Mouse (Mus musculus): Measurements from ENCODE around the gene Ank3. TPM values are rescaled to one million over a fixed set of nuclear protein-coding genes. Genes with fewer than 3 reads are reported as not detected.

Gene Ank3
- polyA plus RNA-seq, 1 experiment from 2014 or later = 150 TPM

DNA sequence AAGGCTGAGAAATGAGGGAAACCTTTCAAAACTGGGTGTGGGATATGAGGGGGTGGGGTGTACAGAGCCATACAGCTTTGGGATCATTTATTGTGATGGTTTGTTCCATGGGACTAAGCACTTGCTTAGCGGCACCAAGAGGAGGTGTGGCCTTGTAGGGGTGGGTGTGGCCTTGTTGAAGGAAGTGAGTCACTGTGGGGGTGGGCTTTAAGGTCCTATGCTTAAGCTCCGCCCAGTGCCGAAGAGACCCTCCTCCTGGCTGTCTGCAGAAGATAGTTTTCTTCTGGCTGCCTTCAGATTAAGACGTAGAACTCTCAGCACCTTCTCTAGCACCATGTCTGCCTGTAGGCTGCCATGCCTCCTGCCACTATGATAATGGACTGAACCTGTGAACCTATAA lies 9.1 kb upstream of the Ank3 start:
- 87% methylated on average over 4 of the region's 4 CpGs for WGBS
- no peak for DNase-seq
- no peak for ATAC-seq (ENCODE audit: low FRiP score, low TSS enrichment)

GRCm38 (mm10) chr10:69398197-69398762 lies 293 bp upstream of the Ank3 start:
- ATAC-seq (ENCODE audit: low FRiP score, low TSS enrichment) = peak; percentile 24; the same call in 1 of the 2 replicates
- H3K27ac ChIP-seq (replicated peaks; ENCODE audit: low read depth, low read length) = no peak overlapping the region
- under 1% methylated on average over 26 of the region's 26 CpGs for WGBS
- peak overlapping the region; percentile 55 for H3K9ac ChIP-seq (replicated peaks; ENCODE audit: low read length)
- peaks cover 28% of the 10 kb centered on the region for H3K27me3 ChIP-seq (ENCODE audit: control insufficient read depth, insufficient read depth, low read length)
- no peaks in the 10 kb centered on the region for H3K36me3 ChIP-seq (ENCODE audit: control insufficient read depth, insufficient read depth, low read length)
- H3K4me3 ChIP-seq (replicated peaks; ENCODE audit: low read depth, low read length) = peak overlapping the region; percentile 62
- peaks cover 15% of the 10 kb centered on the region for H3K4me1 ChIP-seq (ENCODE audit: control insufficient read depth, insufficient read depth, low read length)
- peak overlapping the region; percentile 100 for H3K4me2 ChIP-seq (ENCODE audit: low read length)
- no peaks in the 10 kb centered on the region for H3K9me3 ChIP-seq (ENCODE audit: control insufficient read depth, low read length)
- peak; percentile 50 for DNase-seq

More for the DNA sequence above, 9.1 kb upstream of the Ank3 start:
- no peak overlapping the region for H3K4me3 ChIP-seq (replicated peaks; ENCODE audit: low read depth, low read length)
- no peaks in the 10 kb centered on the region for H3K27me3 ChIP-seq (ENCODE audit: control insufficient read depth, insufficient read depth, low read length)
- no peaks in the 10 kb centered on the region for H3K36me3 ChIP-seq (ENCODE audit: control insufficient read depth, insufficient read depth, low read length)
- H3K4me1 ChIP-seq (ENCODE audit: control insufficient read depth, insufficient read depth, low read length) = no peaks in the 10 kb centered on the region
- no peaks in the 10 kb centered on the region for H3K9me3 ChIP-seq (ENCODE audit: control insufficient read depth, low read length)
- H3K9ac ChIP-seq (replicated peaks; ENCODE audit: low read length) = no peak overlapping the region
- H3K4me2 ChIP-seq (ENCODE audit: low read length) = no peak overlapping the region
- H3K27ac ChIP-seq (replicated peaks; ENCODE audit: low read depth, low read length) = no peak overlapping the region

DNA sequence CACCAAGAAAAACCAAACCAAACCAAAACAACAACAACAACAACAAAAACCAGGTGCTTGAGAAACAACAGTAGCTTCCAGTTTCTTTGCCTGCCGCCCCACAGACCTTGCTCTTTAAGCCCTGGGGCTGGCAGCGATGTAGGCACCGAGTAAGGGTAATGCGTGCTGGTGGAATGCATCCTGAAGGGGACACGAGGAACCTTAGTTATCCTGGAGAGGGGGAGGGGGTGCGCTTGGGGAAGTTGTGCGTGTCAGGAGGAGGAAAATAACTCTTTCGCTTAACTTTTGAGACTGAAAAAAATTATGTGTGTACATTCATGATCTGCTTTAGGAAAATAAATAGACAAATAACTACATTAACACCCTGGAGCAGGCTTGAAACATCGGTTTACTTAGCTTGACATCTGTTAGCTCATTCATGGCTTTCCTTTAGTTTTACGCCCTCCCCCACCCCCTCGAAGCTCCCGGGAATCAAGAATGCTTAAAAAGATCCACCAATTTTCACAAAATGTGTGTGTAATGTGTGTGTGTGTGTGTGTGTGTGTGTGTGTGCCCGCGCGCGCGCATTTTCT lies 1.3 kb downstream of the Ank3 start:
- peaks cover 28% of the 10 kb centered on the region for H3K27me3 ChIP-seq (ENCODE audit: control insufficient read depth, insufficient read depth, low read length)
- ATAC-seq (ENCODE audit: low FRiP score, low TSS enrichment) = no peak

DNA sequence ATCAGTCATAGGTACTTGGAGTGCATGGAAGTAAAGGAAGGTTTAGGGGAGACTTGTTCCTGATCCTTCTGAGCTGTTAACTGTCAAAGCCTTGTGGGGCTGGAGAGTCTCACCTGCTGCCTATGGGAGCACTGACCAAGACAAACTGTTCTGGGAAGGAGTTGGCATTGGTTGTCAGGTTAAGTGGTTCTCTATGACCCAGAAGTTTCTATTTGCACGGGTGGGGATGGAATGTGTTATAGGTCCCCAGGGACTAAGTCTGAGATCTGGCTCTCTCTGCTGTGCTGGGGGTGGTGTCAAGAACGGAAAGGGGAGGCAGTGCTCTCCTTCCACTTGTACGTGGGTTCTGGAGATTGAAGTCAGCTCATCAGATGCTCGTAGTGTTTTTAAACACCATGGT lies 6.9 kb downstream of the Ank3 start:
- no peaks in the 10 kb centered on the region for H3K36me3 ChIP-seq (ENCODE audit: control insufficient read depth, insufficient read depth, low read length)
- WGBS = 85% methylated on average over 4 of the region's 4 CpGs
- H3K4me1 ChIP-seq (ENCODE audit: control insufficient read depth, insufficient read depth, low read length) = no peaks in the 10 kb centered on the region
- no peak overlapping the region for H3K4me2 ChIP-seq (ENCODE audit: low read length)
- peaks cover 3% of the 10 kb centered on the region for H3K27me3 ChIP-seq (ENCODE audit: control insufficient read depth, insufficient read depth, low read length)
- H3K4me3 ChIP-seq (replicated peaks; ENCODE audit: low read depth, low read length) = no peak overlapping the region
- H3K9me3 ChIP-seq (ENCODE audit: control insufficient read depth, low read length) = no peaks in the 10 kb centered on the region
- ATAC-seq (ENCODE audit: low FRiP score, low TSS enrichment) (no peak), DNase-seq (no peak)
- no peak overlapping the region for H3K27ac ChIP-seq (replicated peaks; ENCODE audit: low read depth, low read length)
- H3K9ac ChIP-seq (replicated peaks; ENCODE audit: low read length) = no peak overlapping the region

More for the DNA sequence above, 1.3 kb downstream of the Ank3 start:
- Histone ChIP-seq H3K36me3 (ENCODE audit: control insufficient read depth, insufficient read depth, low read length) (no peaks in the 10 kb centered on the region), H3K27ac (replicated peaks; ENCODE audit: low read depth, low read length) (no peak overlapping the region), H3K4me2 (ENCODE audit: low read length) (peak overlapping the region; percentile 100), H3K4me1 (ENCODE audit: control insufficient read depth, insufficient read depth, low read length) (peaks cover 15% of the 10 kb centered on the region), H3K9ac (replicated peaks; ENCODE audit: low read length) (no peak overlapping the region), H3K9me3 (ENCODE audit: control insufficient read depth, low read length) (no peaks in the 10 kb centered on the region), H3K4me3 (replicated peaks; ENCODE audit: low read depth, low read length) (peak overlapping the region; percentile 62)
- 6% methylated on average over 17 of the region's 17 CpGs for WGBS
- DNase-seq = peak; percentile 65

GRCm38 (mm10) chr10:69414888-69415287 lies 16.3 kb downstream of the Ank3 start:
- H3K36me3 ChIP-seq (ENCODE audit: control insufficient read depth, insufficient read depth, low read length) = no peaks in the 10 kb centered on the region
- no peaks in the 10 kb centered on the region for H3K4me1 ChIP-seq (ENCODE audit: control insufficient read depth, insufficient read depth, low read length)
- WGBS = 74% methylated on average over 12 of the region's 12 CpGs
- H3K27me3 ChIP-seq (ENCODE audit: control insufficient read depth, insufficient read depth, low read length) = no peaks in the 10 kb centered on the region
- DNase-seq (no peak), ATAC-seq (ENCODE audit: low FRiP score, low TSS enrichment) (no peak)
- no peak overlapping the region for H3K4me2 ChIP-seq (ENCODE audit: low read length)
- no peaks in the 10 kb centered on the region for H3K9me3 ChIP-seq (ENCODE audit: control insufficient read depth, low read length)
- no peak overlapping the region for H3K9ac ChIP-seq (replicated peaks; ENCODE audit: low read length)
- H3K27ac ChIP-seq (replicated peaks; ENCODE audit: low read depth, low read length) = no peak overlapping the region
- no peak overlapping the region for H3K4me3 ChIP-seq (replicated peaks; ENCODE audit: low read depth, low read length)

- H3K9me3 ChIP-seq (ENCODE audit: control insufficient read depth, low read length) = no peaks in the 10 kb centered on the region
- H3K4me2 ChIP-seq (ENCODE audit: low read length) = no peak overlapping the region
- no peak for ATAC-seq (ENCODE audit: low FRiP score, low TSS enrichment)
- DNase-seq = no peak
- no peak overlapping the region for H3K4me3 ChIP-seq (replicated peaks; ENCODE audit: low read depth, low read length)
- H3K4me1 ChIP-seq (ENCODE audit: control insufficient read depth, insufficient read depth, low read length) = no peaks in the 10 kb centered on the region
- no peaks in the 10 kb centered on the region for H3K36me3 ChIP-seq (ENCODE audit: control insufficient read depth, insufficient read depth, low read length)
- no peak overlapping the region for H3K27ac ChIP-seq (replicated peaks; ENCODE audit: low read depth, low read length)
- no peak overlapping the region for H3K9ac ChIP-seq (replicated peaks; ENCODE audit: low read length)
- H3K27me3 ChIP-seq (ENCODE audit: control insufficient read depth, insufficient read depth, low read length) = no peaks in the 10 kb centered on the region
- WGBS = 92% methylated on average over 8 of the region's 8 CpGs
These were observed 20.1 kb downstream of the Ank3 start for GRCm38 (mm10) chr10:69418716-69419115.

DNA sequence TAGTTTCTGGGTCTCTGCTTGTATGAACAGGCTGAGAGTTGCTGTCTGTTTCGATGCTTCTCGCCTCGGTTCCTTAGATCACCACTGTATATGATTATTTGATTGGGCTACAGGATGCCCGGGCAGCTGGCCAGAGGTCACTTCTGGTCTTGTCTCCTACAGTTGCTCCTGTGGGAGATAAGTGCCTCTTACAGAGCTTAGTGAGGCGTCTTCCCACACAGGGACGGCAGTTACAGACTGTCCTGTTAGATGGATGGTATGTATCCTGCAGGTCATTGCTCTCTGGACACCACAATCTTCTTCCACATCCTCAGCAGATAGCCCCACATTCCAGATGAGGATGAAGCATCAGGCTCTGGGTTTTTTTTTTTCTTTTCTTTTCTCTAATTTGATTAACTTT lies 21.7 kb downstream of the Ank3 start:
- Histone ChIP-seq H3K27ac (replicated peaks; ENCODE audit: low read depth, low read length) (no peak overlapping the region), H3K9me3 (ENCODE audit: control insufficient read depth, low read length) (no peaks in the 10 kb centered on the region; the same call in 1 of the 2 replicates), H3K4me1 (ENCODE audit: control insufficient read depth, insufficient read depth, low read length) (no peaks in the 10 kb centered on the region), H3K36me3 (ENCODE audit: control insufficient read depth, insufficient read depth, low read length) (no peaks in the 10 kb centered on the region), H3K4me3 (replicated peaks; ENCODE audit: low read depth, low read length) (no peak overlapping the region), H3K9ac (replicated peaks; ENCODE audit: low read length) (no peak overlapping the region), H3K4me2 (ENCODE audit: low read length) (no peak overlapping the region), H3K27me3 (ENCODE audit: control insufficient read depth, insufficient read depth, low read length) (no peaks in the 10 kb centered on the region)
- ATAC-seq (ENCODE audit: low FRiP score, low TSS enrichment) = no peak
- WGBS = 88% methylated on average over 6 of the region's 6 CpGs
- no peak for DNase-seq

DNA sequence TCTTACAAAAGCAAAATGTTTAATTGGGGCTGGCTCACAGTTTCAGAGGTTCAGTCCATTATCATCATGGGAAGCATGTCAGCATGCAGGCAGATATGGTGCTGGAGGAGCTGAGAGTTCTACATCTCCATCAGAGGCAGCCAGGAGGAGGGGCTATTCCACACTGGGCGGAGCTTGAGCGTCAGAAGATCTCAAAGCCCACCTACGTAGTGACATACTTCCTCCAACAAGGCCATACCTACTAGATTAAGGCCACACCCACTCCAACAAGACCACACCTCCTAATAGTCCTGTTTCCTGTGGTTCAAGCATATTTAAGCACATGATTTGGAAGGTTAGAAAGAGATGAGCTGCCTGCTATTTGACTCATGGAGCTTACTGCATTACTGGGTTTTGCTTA lies 25.5 kb downstream of the Ank3 start:
- H3K36me3 ChIP-seq (ENCODE audit: control insufficient read depth, insufficient read depth, low read length) = no peaks in the 10 kb centered on the region
- ATAC-seq (ENCODE audit: low FRiP score, low TSS enrichment) (no peak), DNase-seq (no peak)
- H3K4me1 ChIP-seq (ENCODE audit: control insufficient read depth, insufficient read depth, low read length) = no peaks in the 10 kb centered on the region
- no peaks in the 10 kb centered on the region for H3K27me3 ChIP-seq (ENCODE audit: control insufficient read depth, insufficient read depth, low read length)
- H3K9ac ChIP-seq (replicated peaks; ENCODE audit: low read length) = no peak overlapping the region
- no peaks in the 10 kb centered on the region; the same call in 1 of the 2 replicates for H3K9me3 ChIP-seq (ENCODE audit: control insufficient read depth, low read length)
- H3K4me3 ChIP-seq (replicated peaks; ENCODE audit: low read depth, low read length) = no peak overlapping the region
- no peak overlapping the region for H3K27ac ChIP-seq (replicated peaks; ENCODE audit: low read depth, low read length)
- WGBS = 92% methylated on average over 3 of the region's 3 CpGs
- no peak overlapping the region for H3K4me2 ChIP-seq (ENCODE audit: low read length)

GRCm38 (mm10) chr10:69430138-69430537 lies 31.6 kb downstream of the Ank3 start:
- H3K27ac ChIP-seq (replicated peaks; ENCODE audit: low read depth, low read length) = no peak overlapping the region
- no peak overlapping the region for H3K9ac ChIP-seq (replicated peaks; ENCODE audit: low read length)
- no peaks in the 10 kb centered on the region for H3K9me3 ChIP-seq (ENCODE audit: control insufficient read depth, low read length)
- H3K27me3 ChIP-seq (ENCODE audit: control insufficient read depth, insufficient read depth, low read length) = no peaks in the 10 kb centered on the region
- ATAC-seq (ENCODE audit: low FRiP score, low TSS enrichment) = no peak
- WGBS = 86% methylated on average over 4 of the region's 4 CpGs
- H3K36me3 ChIP-seq (ENCODE audit: control insufficient read depth, insufficient read depth, low read length) = no peaks in the 10 kb centered on the region
- H3K4me1 ChIP-seq (ENCODE audit: control insufficient read depth, insufficient read depth, low read length) = no peaks in the 10 kb centered on the region
- H3K4me3 ChIP-seq (replicated peaks; ENCODE audit: low read depth, low read length) = no peak overlapping the region
- no peak overlapping the region for H3K4me2 ChIP-seq (ENCODE audit: low read length)
- no peak for DNase-seq

All from midbrain, embryonic 14.5 days (tissue).